Mouse (Mus musculus) heart, embryonic 15.5 days (tissue): Measurements from ENCODE around the gene Khsrp. TPM values are rescaled to one million over a fixed set of nuclear protein-coding genes. Genes with fewer than 3 reads are reported as not detected.

Experiments
- ATAC-seq: fragments of 200-750 bp; cut with Nextera tagmentation; replicated peaks from 2 replicates; pipeline ENCODE4 v1.8.0; 2017; ENCODE audit warnings: low read depth, moderate TSS enrichment; ENCODE audit not compliant: insufficient number of reproducible peaks, insufficient read depth, low FRiP score
- H3K27ac ChIP-seq: fragments of 300-500 bp; sonication (generic); 2 replicates; pipeline ENCODE4 v1.5.1; 2015; ENCODE audit warnings: mild to moderate bottlenecking, inconsistent platforms
- H3K27me3 ChIP-seq: fragments of 300-500 bp; sonication (generic); 2 replicates; pipeline ENCODE4 v1.6.1; 2015; ENCODE audit warnings: inconsistent platforms
- H3K36me3 ChIP-seq: fragments of 300-500 bp; sonication (generic); 2 replicates; pipeline ENCODE4 v1.6.1; 2015; ENCODE audit warnings: mild to moderate bottlenecking, inconsistent platforms
- H3K4me1 ChIP-seq: fragments of 300-500 bp; sonication (generic); replicated peaks from 2 replicates; pipeline ENCODE4 v1.6.1; 2015; ENCODE audit warnings: inconsistent platforms
- H3K4me2 ChIP-seq: fragments of 300-500 bp; sonication (generic); 2 replicates; pipeline ENCODE4 v1.6.1; 2015; ENCODE audit warnings: inconsistent platforms, mild to moderate bottlenecking, moderate library complexity
- H3K4me3 ChIP-seq: fragments of 300-500 bp; sonication (generic); 2 replicates; pipeline ENCODE4 v1.5.1; 2015; ENCODE audit warnings: mild to moderate bottlenecking, inconsistent platforms
- H3K9ac ChIP-seq: fragments of 300-500 bp; sonication (generic); 2 replicates; pipeline ENCODE4 v1.6.1; 2015; ENCODE audit warnings: mild to moderate bottlenecking, inconsistent platforms
- H3K9me3 ChIP-seq: fragments of 300-500 bp; sonication (generic); replicated peaks from 2 replicates; pipeline ENCODE4 v1.6.1; 2016; ENCODE audit warnings: inconsistent platforms
- WGBS: fragments of 180-500 bp; shearing (Covaris S2); methylation state at CpG from one replicate; pipeline ENCODE4 v1.1.7; 2015; ENCODE audit warnings: mixed read lengths; 5-methylcytosine and 5-hydroxymethylcytosine counted together
- polyA plus RNA-seq: library from polyadenylated mRNA; unstranded; fragments of >200 nt; fragmentation: Nextera tagmentation; extraction: Ambion mirVana; gene quantifications from 2 replicates; pipeline ENCODE4 v1.2.1, GENCODE M21; 2015

The Khsrp gene
- polyA plus RNA-seq = 23.3 and 29.3 TPM in 2 replicates

DNA sequence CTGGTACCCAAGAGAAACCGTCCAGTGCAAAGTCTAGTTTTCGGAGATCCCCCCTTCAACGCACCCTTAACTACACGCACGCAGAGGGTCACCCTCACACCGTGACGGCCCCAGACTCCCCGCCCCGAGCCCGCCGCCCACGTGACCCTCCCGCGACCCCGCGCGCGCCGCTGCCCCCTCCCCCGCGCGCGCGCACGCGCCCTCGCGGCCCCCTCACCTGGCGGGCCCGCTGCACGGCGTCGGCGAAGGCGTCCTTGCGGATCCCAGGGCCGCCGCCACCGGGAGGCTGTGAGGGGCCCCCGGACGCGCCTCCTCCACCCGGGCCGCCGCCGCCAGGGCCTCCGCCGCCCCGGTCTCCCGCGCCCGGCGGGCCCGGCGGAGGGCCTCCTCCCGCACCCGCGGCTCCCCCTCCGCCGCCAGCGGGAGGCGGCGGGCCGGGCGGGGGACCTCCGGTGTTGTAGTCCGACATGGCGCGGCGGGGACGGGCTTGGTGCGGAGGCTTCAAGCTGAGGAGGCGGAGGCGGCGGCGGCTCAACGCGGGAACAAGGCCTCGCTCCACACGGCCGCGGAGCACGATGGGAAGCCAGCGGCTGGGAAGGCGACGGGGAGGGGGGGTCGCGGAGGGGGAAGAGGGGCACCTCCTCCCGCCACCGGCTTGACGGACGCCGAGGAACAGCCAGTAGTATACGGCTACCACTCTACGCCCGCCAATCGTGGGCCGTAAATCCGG is at the start of gene Khsrp:
Gene Khsrp (minus strand): TSS at position 592 of the 730 bp plus-strand sequence.
- WGBS = under 1% methylated on average over 72 of the region's 99 CpGs
- Histone ChIP-seq H3K27me3 (no peaks in the 10 kb centered on the region), H3K9me3 (no peaks in the 10 kb centered on the region), H3K4me1 (peaks cover 17% of the 10 kb centered on the region), H3K27ac (peak within 1 kb of the TSS; percentile 96), H3K9ac (peak within 1 kb of the TSS; percentile 100), H3K4me3 (peak within 1 kb of the TSS; percentile 97), H3K36me3 (peaks cover 22% of the 10 kb centered on the region), H3K4me2 (peak within 1 kb of the TSS; percentile 75)
- no peak for ATAC-seq

- Histone ChIP-seq H3K9me3 (no peaks in the 10 kb centered on the region), H3K4me3 (no peak overlapping the region), H3K4me1 (no peaks in the 10 kb centered on the region), H3K9ac (no peak overlapping the region), H3K27me3 (0 out of 2 replicates have a peak, but pooled peaks cover 3% of the 10 kb centered on the region), H3K36me3 (no peaks in the 10 kb centered on the region), H3K27ac (no peak overlapping the region), H3K4me2 (no peak overlapping the region)
- no peak for ATAC-seq
- WGBS = 70% methylated on average over 3 of the region's 3 CpGs
These were observed 48.6 kb upstream of the Khsrp start for GRCm38 (mm10) chr17:57079919-57080318.

DNA sequence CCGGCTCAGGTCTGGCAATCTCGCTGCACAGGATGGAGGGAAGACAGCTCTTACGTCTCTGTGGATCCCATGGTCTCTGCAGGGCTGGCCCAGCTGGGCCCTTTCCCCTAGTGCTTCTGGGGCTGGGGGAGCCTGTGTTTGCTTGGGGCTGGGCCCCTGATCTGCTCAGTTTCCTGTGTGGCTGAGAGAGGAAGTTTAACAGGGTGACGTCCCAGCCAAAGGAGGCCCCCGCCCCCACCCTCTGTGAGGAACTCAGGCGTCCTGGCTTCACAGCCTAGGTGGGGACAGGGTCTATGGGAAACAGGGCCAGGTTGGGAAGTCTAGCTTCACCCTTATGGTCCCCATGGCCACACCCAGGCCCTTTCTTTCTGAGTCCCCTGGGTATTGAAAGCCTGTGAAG is 47.0 kb upstream of the Khsrp start, which contains the start of gene Dennd1c:
Gene Dennd1c (minus strand): TSS at position 179 of the 400 bp plus-strand sequence.
- Histone ChIP-seq H3K4me1 (no peaks in the 10 kb centered on the region), H3K9ac (no peak within 1 kb of the TSS), H3K4me3 (no peak within 1 kb of the TSS), H3K9me3 (no peaks in the 10 kb centered on the region), H3K27ac (no peak within 1 kb of the TSS), H3K36me3 (no peaks in the 10 kb centered on the region), H3K4me2 (peak within 1 kb of the TSS; percentile 7; the same call in 1 of the 2 replicates), H3K27me3 (0 out of 2 replicates have a peak, but pooled peaks cover 3% of the 10 kb centered on the region)
- ATAC-seq = no peak
- WGBS = 30% methylated on average over 6 of the region's 6 CpGs

GRCm38 (mm10) chr17:57076916-57077315 is 45.6 kb upstream of the Khsrp start:
- no peak overlapping the region for H3K27ac ChIP-seq
- no peak for ATAC-seq
- H3K4me1 ChIP-seq = no peaks in the 10 kb centered on the region
- no peaks in the 10 kb centered on the region for H3K9me3 ChIP-seq
- H3K27me3 ChIP-seq = 0 out of 2 replicates have a peak, but pooled peaks cover 3% of the 10 kb centered on the region
- H3K9ac ChIP-seq = no peak overlapping the region
- WGBS = 54% methylated on average over 3 of the region's 3 CpGs
- H3K4me2 ChIP-seq = no peak overlapping the region
- H3K4me3 ChIP-seq = no peak overlapping the region
- no peaks in the 10 kb centered on the region for H3K36me3 ChIP-seq

- Histone ChIP-seq H3K4me3 (no peak overlapping the region), H3K9ac (no peak overlapping the region), H3K36me3 (no peaks in the 10 kb centered on the region), H3K27me3 (peaks cover 32% of the 10 kb centered on the region), H3K4me1 (no peaks in the 10 kb centered on the region; the same call in 1 of the 2 replicates), H3K4me2 (no peak overlapping the region), H3K27ac (no peak overlapping the region), H3K9me3 (no peaks in the 10 kb centered on the region)
- 5% methylated on average over 11 of the region's 11 CpGs for WGBS
- ATAC-seq = no peak
These were observed 39.4 kb upstream of the Khsrp start for GRCm38 (mm10) chr17:57070699-57071098.

DNA sequence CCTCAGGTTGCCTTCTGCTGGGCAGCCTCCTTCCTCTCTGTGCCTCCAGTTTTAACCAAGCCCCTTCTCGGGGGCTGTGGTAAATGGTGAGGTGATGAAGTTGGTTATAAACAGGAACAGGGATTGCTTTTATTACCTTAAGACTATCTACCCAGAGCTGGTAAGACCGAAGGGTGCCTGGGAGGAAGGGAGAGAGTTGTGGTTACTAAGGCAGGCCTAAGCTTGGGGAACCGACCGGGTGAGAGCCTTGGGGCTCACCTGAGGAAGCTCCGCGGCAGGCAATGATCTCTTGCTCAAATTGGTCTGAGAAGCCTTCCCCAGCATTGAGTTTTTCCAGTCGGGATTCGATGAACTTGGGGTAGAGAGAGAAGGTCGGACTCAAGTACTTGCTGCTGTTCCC is 39.0 kb upstream of the Khsrp start:
- Histone ChIP-seq H3K4me2 (no peak overlapping the region), H3K27me3 (peaks cover 36% of the 10 kb centered on the region), H3K9me3 (no peaks in the 10 kb centered on the region), H3K9ac (no peak overlapping the region), H3K4me1 (no peaks in the 10 kb centered on the region; the same call in 1 of the 2 replicates), H3K36me3 (no peaks in the 10 kb centered on the region), H3K27ac (no peak overlapping the region), H3K4me3 (no peak overlapping the region)
- WGBS = 15% methylated on average over 9 of the region's 9 CpGs
- ATAC-seq = no peak

- peaks cover 8% of the 10 kb centered on the region for H3K4me1 ChIP-seq
- H3K36me3 ChIP-seq = no peaks in the 10 kb centered on the region
- no peak for ATAC-seq
- H3K4me3 ChIP-seq = no peak overlapping the region
- no peak overlapping the region for H3K9ac ChIP-seq
- H3K27ac ChIP-seq = no peak overlapping the region
- peaks cover 62% of the 10 kb centered on the region for H3K27me3 ChIP-seq
- no peaks in the 10 kb centered on the region for H3K9me3 ChIP-seq
- WGBS = 46% methylated on average over 5 of the region's 5 CpGs
- no peak overlapping the region for H3K4me2 ChIP-seq
These were observed 35.6 kb upstream of the Khsrp start for GRCm38 (mm10) chr17:57066908-57067307.

DNA sequence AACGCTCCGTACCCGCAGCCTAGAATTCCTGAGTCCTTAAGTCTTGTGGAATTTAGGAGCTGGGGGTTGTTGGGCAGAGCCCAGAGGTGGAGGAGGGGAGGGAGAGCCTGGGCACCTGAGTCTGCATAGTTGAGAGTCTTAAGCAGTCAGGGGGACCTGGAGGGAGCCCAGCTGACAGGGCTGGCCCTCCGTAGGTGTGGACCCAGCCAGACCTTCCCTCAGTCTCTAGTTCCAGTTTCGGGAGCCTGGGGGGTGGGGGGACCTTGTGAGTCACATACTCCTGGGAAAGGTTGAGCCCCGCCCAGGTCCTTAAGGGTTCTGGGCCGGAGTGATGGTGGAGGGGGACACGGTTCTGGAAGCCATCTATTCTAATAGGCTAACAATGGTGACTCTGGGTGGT is 31.7 kb upstream of the Khsrp start:
- Histone ChIP-seq H3K27me3 (peaks cover 50% of the 10 kb centered on the region), H3K36me3 (no peaks in the 10 kb centered on the region), H3K9ac (no peak overlapping the region), H3K4me1 (peaks cover 32% of the 10 kb centered on the region), H3K4me2 (no peak overlapping the region), H3K27ac (no peak overlapping the region), H3K4me3 (0 out of 2 replicates have a peak overlapping the region, but pooled peaks have one; percentile 41), H3K9me3 (no peaks in the 10 kb centered on the region)
- 18% methylated on average over 8 of the region's 8 CpGs for WGBS
- ATAC-seq = no peak

GRCm38 (mm10) chr17:57062548-57062947 is 31.2 kb upstream of the Khsrp start:
- no peak for ATAC-seq
- Histone ChIP-seq H3K9me3 (no peaks in the 10 kb centered on the region), H3K9ac (peak overlapping the region; percentile 35), H3K4me3 (peak overlapping the region; percentile 41), H3K27ac (no peak overlapping the region), H3K4me1 (peaks cover 36% of the 10 kb centered on the region), H3K4me2 (peak overlapping the region; percentile 80), H3K27me3 (peaks cover 47% of the 10 kb centered on the region), H3K36me3 (no peaks in the 10 kb centered on the region)
- 1% methylated on average over 22 of the region's 22 CpGs for WGBS

GRCm38 (mm10) chr17:57062011-57062521 is 30.7 kb upstream of the Khsrp start:
- no peak for ATAC-seq
- peak overlapping the region; percentile 35 for H3K9ac ChIP-seq

GRCm38 (mm10) chr17:57061069-57061468 is 29.7 kb upstream of the Khsrp start:
- WGBS = 36% methylated on average over 10 of the region's 10 CpGs
- Histone ChIP-seq H3K4me2 (peak overlapping the region; percentile 80), H3K36me3 (peaks cover 5% of the 10 kb centered on the region; the same call in 1 of the 2 replicates), H3K27ac (no peak overlapping the region), H3K4me3 (peak overlapping the region; percentile 96), H3K9me3 (no peaks in the 10 kb centered on the region), H3K4me1 (peaks cover 36% of the 10 kb centered on the region), H3K27me3 (peaks cover 44% of the 10 kb centered on the region), H3K9ac (no peak overlapping the region)
- no peak for ATAC-seq

More at GRCm38 (mm10) chr17:57062011-57062521, 30.7 kb upstream of the Khsrp start:
- Histone ChIP-seq H3K36me3 (no peaks in the 10 kb centered on the region), H3K9me3 (no peaks in the 10 kb centered on the region), H3K27me3 (peaks cover 46% of the 10 kb centered on the region), H3K4me2 (peak overlapping the region; percentile 80), H3K27ac (no peak overlapping the region), H3K4me1 (peaks cover 36% of the 10 kb centered on the region), H3K4me3 (peak overlapping the region; percentile 41)
- WGBS = 2% methylated on average over 39 of the region's 39 CpGs
